Mouse (Mus musculus) liver, embryonic 14.5 days (tissue): ENCODE results near the gene Lingo3. TPM values are rescaled to one million over a fixed set of nuclear protein-coding genes. Genes with fewer than 3 reads are reported as not detected.

Experiments
- ATAC-seq: fragments of 200-750 bp; cut with Nextera tagmentation; 2 replicates; pipeline ENCODE4 v1.8.0; 2017; ENCODE audit warnings: moderate number of reproducible peaks, mild to moderate bottlenecking, moderate library complexity; ENCODE audit not compliant: insufficient read depth
- DNase-seq, 3 experiments: peaks; one replicate each; pipeline ENCODE4 v3.0.0-alpha.2; 2012 to 2013; ENCODE audit warnings: low read depth in 3 of 3, low spot score in 3 of 3
- H3K27ac ChIP-seq: fragments of 300-500 bp; sonication (generic); 2 replicates; pipeline ENCODE4 v1.5.1; 2014; ENCODE audit warnings: moderate library complexity, mild to moderate bottlenecking, control low read depth, inconsistent platforms
- H3K27me3 ChIP-seq: fragments of 300-500 bp; sonication (generic); 2 replicates; pipeline ENCODE4 v1.6.1; 2014; ENCODE audit warnings: mild to moderate bottlenecking, low read length, moderate library complexity; ENCODE audit not compliant: control insufficient read depth, insufficient read depth
- H3K36me3 ChIP-seq: fragments of 300-500 bp; sonication (generic); replicated peaks from 2 replicates; pipeline ENCODE4 v1.6.1; 2014; ENCODE audit warnings: low read depth; ENCODE audit not compliant: control insufficient read depth, insufficient read depth
- H3K4me1 ChIP-seq, 2 experiments: fragments of 200-500 bp in 1 of 2; fragments of 300-500 bp in 1 of 2; sonication (generic) in 1 of 2; replicated peaks; 2 replicates each; pipeline ENCODE4 v1.6.1; 2012 to 2014; ENCODE audit warnings: antibody characterized with exemption in 1 of 2, inconsistent platforms in 1 of 2, low read length in 1 of 2; ENCODE audit not compliant: control insufficient read depth in 2 of 2, insufficient read depth in 2 of 2
- H3K4me2 ChIP-seq: fragments of 300-500 bp; sonication (generic); 2 replicates; pipeline ENCODE4 v1.6.1; 2014; ENCODE audit warnings: low read depth, mild to moderate bottlenecking, control low read depth, moderate library complexity
- H3K4me3 ChIP-seq, 2 experiments: fragments of 200-500 bp in 1 of 2; fragments of 300-500 bp in 1 of 2; sonication (generic) in 1 of 2; 2 replicates each; pipeline ENCODE4 v1.5.1; 2012 to 2014; ENCODE audit warnings: low read depth in 2 of 2, low read length in 2 of 2, mild to moderate bottlenecking in 2 of 2, control low read depth in 1 of 2, inconsistent platforms in 1 of 2, moderate library complexity in 1 of 2; ENCODE audit not compliant: insufficient read depth in 1 of 2
- H3K9ac ChIP-seq: fragments of 300-500 bp; sonication (generic); replicated peaks from 2 replicates; pipeline ENCODE4 v1.6.1; 2014; ENCODE audit warnings: mild to moderate bottlenecking, control low read depth, moderate library complexity
- H3K9me3 ChIP-seq: fragments of 300-500 bp; sonication (generic); 2 replicates; pipeline ENCODE4 v1.6.1; 2016; ENCODE audit warnings: low read length, mixed read lengths; ENCODE audit not compliant: control insufficient read depth
- CTCF ChIP-seq: IDR thresholded peaks from 2 replicates; pipeline ENCODE4 v1.5.1; 2016; ENCODE audit warnings: antibody characterized with exemption, low read depth, control low read depth
- EP300 ChIP-seq: IDR thresholded peaks from 2 replicates; pipeline ENCODE4 v1.6.1; 2016; ENCODE audit warnings: antibody characterized with exemption, low read depth
- WGBS: fragments of 180-500 bp; shearing (Covaris S2); extraction: QIAGEN DNeasy Blood & Tissue Kit; methylation state at CpG from one replicate; pipeline ENCODE4 v1.1.7; 2014; ENCODE audit not compliant: insufficient replicate concordance; 5-methylcytosine and 5-hydroxymethylcytosine counted together
- polyA plus RNA-seq, 2 experiments: library from polyadenylated mRNA; depleted of rRNA in 1 of 2; stranded (reverse) in 1 of 2; unstranded in 1 of 2; fragments of >200 nt; fragmentation: Nextera tagmentation in 1 of 2; extraction: Ambion mirVana in 1 of 2; gene quantifications; 2 replicates each; pipeline versions ENCODE4 v1.2.1 to v1.2.3; 2012 to 2014

Gene Lingo3
- polyA plus RNA-seq (2012; rRNA removed), result 0.01 TPM in 1 of 2 replicates, not detected in the other
- 0.04 TPM in 1 of 2 replicates, not detected in the other for polyA plus RNA-seq (2014; fragmentation: Nextera tagmentation; extraction: Ambion mirVana)

GRCm38 (mm10) chr10:80843931-80844547 is at the start of gene Lingo3:
Gene Lingo3 (minus strand): TSS chr10:80844039.
- no peak for ATAC-seq
- Histone ChIP-seq H3K4me3 (peak within 1 kb of the TSS in 1 of 2 experiments; percentile 4; a peak in 2 of 4 replicates), H3K27me3 (peaks cover 47% of the 10 kb centered on the region)

GRCm38 (mm10) chr10:80887181-80887580 is 43.3 kb upstream of the Lingo3 start:
- no peak overlapping the region for H3K27ac ChIP-seq
- no peak for TF ChIP-seq CTCF
- TF ChIP-seq EP300, result no peak
- H3K4me1 ChIP-seq, result no peaks in the 10 kb centered on the region
- no peaks in the 10 kb centered on the region for H3K36me3 ChIP-seq
- DNase-seq, result no peak
- no peaks in the 10 kb centered on the region for H3K9me3 ChIP-seq
- H3K9ac ChIP-seq, result no peak overlapping the region
- H3K27me3 ChIP-seq, result peaks cover 7% of the 10 kb centered on the region
- no peak overlapping the region for H3K4me2 ChIP-seq
- no peak for ATAC-seq
- no peak overlapping the region for H3K4me3 ChIP-seq
- 53% methylated on average over 11 of the region's 11 CpGs for WGBS

More at GRCm38 (mm10) chr10:80843931-80844547, at the start of gene Lingo3:
- no peak within 1 kb of the TSS for H3K27ac ChIP-seq
- 5% methylated on average over 50 of the region's 51 CpGs for WGBS
- no peaks in the 10 kb centered on the region for H3K9me3 ChIP-seq
- no peak within 1 kb of the TSS; the same call in 1 of the 2 replicates for H3K4me2 ChIP-seq
- DNase-seq, result no peak
- no peak within 1 kb of the TSS for H3K9ac ChIP-seq
- TF ChIP-seq EP300 (no peak), CTCF (no peak)
- H3K4me1 ChIP-seq, result peaks cover 0 to 8% of the 10 kb centered on the region in 2 experiments; a peak in 2 of 4 replicates
- H3K36me3 ChIP-seq, result no peaks in the 10 kb centered on the region

GRCm38 (mm10) chr10:80881301-80881700 is 37.5 kb upstream of the Lingo3 start:
- H3K4me3 ChIP-seq, result no peak overlapping the region
- H3K4me1 ChIP-seq, result peaks cover 19 to 20% of the 10 kb centered on the region in 2 experiments
- no peaks in the 10 kb centered on the region for H3K36me3 ChIP-seq
- DNase-seq (peak in 1 of 3 experiments; percentile 43), ATAC-seq (no peak)
- no peak overlapping the region for H3K9ac ChIP-seq
- no peaks in the 10 kb centered on the region for H3K27me3 ChIP-seq
- no peak overlapping the region for H3K4me2 ChIP-seq
- H3K9me3 ChIP-seq, result no peaks in the 10 kb centered on the region
- H3K27ac ChIP-seq, result no peak overlapping the region
- no peak for TF ChIP-seq EP300
- TF ChIP-seq CTCF, result peak; percentile 95
- WGBS, result 16% methylated on average over 10 of the region's 10 CpGs

GRCm38 (mm10) chr10:80880901-80881300 is 37.1 kb upstream of the Lingo3 start:
- Histone ChIP-seq H3K36me3 (no peaks in the 10 kb centered on the region), H3K4me1 (peaks cover 21% of the 10 kb centered on the region in 2 experiments), H3K27me3 (no peaks in the 10 kb centered on the region), H3K27ac (peak overlapping the region; percentile 57), H3K9ac (no peak overlapping the region), H3K4me2 (peak overlapping the region; percentile 26), H3K4me3 (no peak overlapping the region), H3K9me3 (no peaks in the 10 kb centered on the region)
- WGBS, result 62% methylated on average over 2 of the region's 2 CpGs
- DNase-seq, result no peak
- TF ChIP-seq EP300 (no peak), CTCF (no peak; the same call in 1 of the 2 replicates)
- no peak for ATAC-seq

DNA sequence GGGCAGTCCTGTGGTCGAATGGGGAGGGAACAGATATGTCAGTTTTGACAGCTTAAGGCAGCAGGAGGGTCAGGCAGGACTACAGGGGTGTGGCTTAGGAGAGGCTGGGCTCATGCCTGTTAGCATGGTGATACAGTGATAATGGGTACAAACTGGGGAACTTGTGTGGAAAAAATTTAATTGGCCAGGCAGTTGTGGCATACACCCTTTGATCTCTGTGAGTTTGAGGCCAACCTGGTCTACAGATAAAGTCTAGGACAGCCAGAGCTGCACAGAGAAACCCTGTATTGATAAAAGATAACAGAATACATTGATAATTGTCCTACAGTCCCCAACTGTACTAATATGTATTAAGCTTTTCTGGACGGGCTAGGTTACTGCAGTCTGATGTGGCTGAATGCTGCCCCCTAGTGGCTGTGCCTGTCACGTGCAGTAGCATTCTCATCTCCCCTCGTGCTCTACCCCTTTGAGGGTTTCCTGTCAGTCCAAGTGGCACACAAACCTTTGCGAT is 36.3 kb upstream of the Lingo3 start:
- WGBS, result 2% methylated on average over 5 of the region's 5 CpGs
- H3K9ac ChIP-seq, result no peak overlapping the region; the same call in 1 of the 2 replicates
- H3K4me1 ChIP-seq, result peaks cover 21% of the 10 kb centered on the region in 2 experiments
- no peaks in the 10 kb centered on the region for H3K9me3 ChIP-seq
- no peaks in the 10 kb centered on the region for H3K27me3 ChIP-seq
- peak overlapping the region; percentile 37 for H3K4me2 ChIP-seq
- ATAC-seq (peak; percentile 91), DNase-seq (peak; percentile 72 to 77 (median 73))
- H3K4me3 ChIP-seq, result no peak overlapping the region
- TF ChIP-seq EP300 (peak; percentile 59), CTCF (peak; percentile 99)
- peak overlapping the region; percentile 57 for H3K27ac ChIP-seq
- H3K36me3 ChIP-seq, result no peaks in the 10 kb centered on the region
